ENCODE assay signal across 28 mouse cellular contexts in the genomic region with DNA sequence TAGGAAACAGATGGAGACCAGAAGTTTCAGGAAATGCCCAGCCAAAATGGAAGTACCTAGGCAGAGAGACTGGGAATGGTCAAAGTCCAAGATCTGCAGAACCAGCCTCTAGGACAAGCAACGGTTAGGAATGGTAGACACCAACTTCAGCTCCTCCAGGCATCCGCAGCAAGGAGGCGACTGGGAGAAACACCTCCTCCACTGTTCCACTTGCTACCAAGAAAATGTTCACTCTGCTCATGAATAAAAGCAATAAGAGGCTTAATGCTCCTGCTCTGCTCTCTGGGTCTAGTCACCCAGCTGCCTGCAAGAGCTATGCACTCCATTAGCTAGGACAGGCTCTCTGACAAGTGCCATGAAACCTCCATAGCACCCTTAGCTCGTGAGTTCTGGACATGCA. TPM values are rescaled to one million over a fixed set of nuclear protein-coding genes. Genes with fewer than 3 reads are reported as not detected.
DNase-seq lines count a peak whose midpoint lies in the region; ATAC-seq and TF ChIP-seq lines count a peak whose summit lies in the region.
"Had no signal": no experiment of that assay in that cellular context is flagged by ENCODE, and none has a peak within 500 bp of the region (broad histone marks: within the 10 kb centered on the region; RNA-seq: fewer than 3 reads in every experiment).

No protein-coding gene starts in this region.

- TF ChIP-seq CTCF in heart, postnatal 0 days (IDR thresholded peaks at IDR 0.05; ENCODE audit: low read depth): no peak
- no peak; the same call in 1 of the 2 replicates for TF ChIP-seq CTCF in left cerebral cortex, adult 2 months (IDR thresholded peaks at IDR 0.05)

- H3K9ac ChIP-seq in heart, postnatal 0 days (replicated peaks; ENCODE audit: low read depth, low read length): no peak overlapping the region
- H3K9ac ChIP-seq: forebrain, embryonic 13.5 days; hindbrain, embryonic 14.5 days had no signal

- intact Hi-C loops in left cerebral cortex, adult 2 months (cut with DNase I): no loop called here
- intact Hi-C loops in left cerebral cortex, postnatal 14 days (cut with DNase I): no loop called here

- no peak for DNase-seq in frontal cortex, postnatal 25 days (ENCODE audit: low spot score in 2 of 2)
- no peak for DNase-seq in heart, postnatal 0 days (ENCODE audit: low spot score)
- no peak for DNase-seq in heart, embryonic 10.5 days (ENCODE audit: low spot score)
- DNase-seq in left cerebral cortex, adult 2 months (ENCODE audit: extremely low spot score in 1 of 2, low spot score in 2 of 2): no peak
- no peak for DNase-seq in left cerebral cortex, postnatal 14 days (ENCODE audit: low spot score in 2 of 2)
- peak; percentile 80 for DNase-seq in brain, adult 2 months (ENCODE audit: low read depth, low spot score)
- DNase-seq: adrenal gland, postnatal 10 days; adrenal gland, postnatal 36 days; B cell, adult 2 months; cerebellum, adult 11 months; cerebellum, adult 8-10 months; cerebellum, postnatal 14 days; gastrocnemius, postnatal 25 days; heart, adult 2 months; heart, postnatal 4 days had no signal

- H3K27me3 ChIP-seq in heart, postnatal 0 days (ENCODE audit: control insufficient read depth, insufficient read depth, low read length): no peaks in the 10 kb centered on the region
- no peaks in the 10 kb centered on the region for H3K27me3 ChIP-seq in heart, embryonic 10.5 days (ENCODE audit: insufficient read depth, poor library complexity, severe bottlenecking)
- H3K27me3 ChIP-seq: CH12.LX; forebrain, embryonic 13.5 days; Patski had no signal

- 0 out of 2 replicates have a peak overlapping the region, but pooled peaks have one; percentile 15 for H3K27ac ChIP-seq in heart, postnatal 0 days (ENCODE audit: low read depth)
- no peak overlapping the region for H3K27ac ChIP-seq in heart, embryonic 10.5 days
- peak overlapping the region; percentile 32 for H3K27ac ChIP-seq in left cerebral cortex, adult 2 months
- H3K27ac ChIP-seq: forebrain, embryonic 10.5 days; forebrain, embryonic 13.5 days; heart, adult 2 months; hindbrain, embryonic 14.5 days; hindbrain, postnatal 0 days had no signal

- 60% methylated on average over 4 of the region's 4 CpGs for WGBS in heart, postnatal 0 days
- 76% methylated on average over 4 of the region's 4 CpGs for WGBS in heart, embryonic 10.5 days

- H3K9me3 ChIP-seq in heart, postnatal 0 days (replicated peaks; ENCODE audit: control insufficient read depth, low read length): no peaks in the 10 kb centered on the region
- H3K9me3 ChIP-seq in heart, embryonic 10.5 days: no peaks in the 10 kb centered on the region
- H3K9me3 ChIP-seq: forebrain, embryonic 10.5 days; forebrain, embryonic 13.5 days; G1E had no signal

- H3K4me3 ChIP-seq in heart, postnatal 0 days (ENCODE audit: low read depth, low read length): no peak overlapping the region
- H3K4me3 ChIP-seq in heart, embryonic 10.5 days: no peak overlapping the region
- H3K4me3 ChIP-seq in left cerebral cortex, adult 2 months: no peak overlapping the region
- H3K4me3 ChIP-seq: forebrain, embryonic 10.5 days; forebrain, embryonic 13.5 days; heart, adult 2 months had no signal

- H3K36me3 ChIP-seq in heart, postnatal 0 days (replicated peaks; ENCODE audit: control insufficient read depth, insufficient read depth, low read length): peaks cover 4% of the 10 kb centered on the region; the same call in 1 of the 2 replicates
- peaks cover 7% of the 10 kb centered on the region; the same call in 1 of the 2 replicates for H3K36me3 ChIP-seq in heart, embryonic 10.5 days
- H3K36me3 ChIP-seq: forebrain, embryonic 10.5 days; G1E had no signal

- no peak overlapping the region for H3K4me2 ChIP-seq in heart, postnatal 0 days (ENCODE audit: low read depth, low read length)
- H3K4me2 ChIP-seq: forebrain, embryonic 13.5 days; heart, embryonic 11.5 days; hindbrain, embryonic 14.5 days had no signal

- TF ChIP-seq EP300 in heart, postnatal 0 days (IDR thresholded peaks at IDR 0.05; ENCODE audit: low read depth): no peak

- H3K4me1 ChIP-seq in heart, postnatal 0 days (ENCODE audit: control insufficient read depth, insufficient read depth): peaks cover 51% of the 10 kb centered on the region
- H3K4me1 ChIP-seq in heart, embryonic 10.5 days: peaks cover 62% of the 10 kb centered on the region

- peak; percentile 84 for ATAC-seq in frontal cortex, adult (ENCODE audit: low TSS enrichment)
- no peak for ATAC-seq in heart, postnatal 0 days (ENCODE audit: insufficient read depth, low read depth)
- ATAC-seq in granulocyte monocyte progenitor cell, adult 5-6 weeks (replicated peaks; ENCODE audit: poor library complexity, severe bottlenecking): no peak
- ATAC-seq: forebrain, embryonic 13.5 days; forebrain, embryonic 16.5 days; hindbrain, postnatal 0 days; inflammation-experienced regulatory T-cells, adult 6 months; intestine, embryonic 16.5 days; Patski had no signal

RNA-seq across cellular contexts. Expression of a gene that starts 26.2 kb away (rescaled TPM):
- 317 and 396 TPM in 2 replicates for total RNA-seq in heart, postnatal 0 days (2014; rRNA removed; ENCODE audit: low replicate concordance)
- polyA plus RNA-seq in heart, postnatal 0 days (2015; fragmentation: Nextera tagmentation; extraction: Ambion mirVana): 48.2 and 61.4 TPM in 2 replicates
- 22.0 and 31.5 TPM in 2 replicates for polyA plus RNA-seq in heart, embryonic 10.5 days (2016; fragmentation: Nextera tagmentation; extraction: Ambion mirVana)
- total RNA-seq in left cerebral cortex, adult 2 months (2021): 100 to 1,000 TPM; 200 to 212 TPM
- total RNA-seq in left cerebral cortex, postnatal 14 days (2021): 100 to 1,000 TPM; 142 to 159 TPM
- total RNA-seq in granulocyte monocyte progenitor cell, adult 5-6 weeks (2014; fragmentation: Nextera tagmentation): not detected in 2 replicates
- not detected in 2 replicates for total RNA-seq in granulocyte monocyte progenitor cell, adult 5-6 weeks (2017)
- polyA plus RNA-seq: G1E; inflammation-experienced regulatory T-cells, adult 6 months; Patski had no signal

Comparison
In these comparisons a context has a peak if more than half of its experiments do, and no peak if none do; other contexts are left out.
1. RNA of a gene that starts 26.2 kb away (total RNA-seq): 317 to 396 TPM in heart, postnatal 0 days, 200 to 212 TPM in left cerebral cortex, adult 2 months and 142 to 159 TPM in left cerebral cortex, postnatal 14 days; not detected in granulocyte monocyte progenitor cell, adult 5-6 weeks; every median in the first group is over 100 times any median in the second.